Mouse (Mus musculus) kidney, adult 18-20 months (tissue): ENCODE data around the gene Stag3.
A peak's percentile ranks its signal among the peaks of the same experiment; 100 is the strongest.

ENCODE experiments used
- DNase-seq: peaks from one replicate; pipeline ENCODE4 v3.0.0; 2021

Gene Stag3

DNA sequence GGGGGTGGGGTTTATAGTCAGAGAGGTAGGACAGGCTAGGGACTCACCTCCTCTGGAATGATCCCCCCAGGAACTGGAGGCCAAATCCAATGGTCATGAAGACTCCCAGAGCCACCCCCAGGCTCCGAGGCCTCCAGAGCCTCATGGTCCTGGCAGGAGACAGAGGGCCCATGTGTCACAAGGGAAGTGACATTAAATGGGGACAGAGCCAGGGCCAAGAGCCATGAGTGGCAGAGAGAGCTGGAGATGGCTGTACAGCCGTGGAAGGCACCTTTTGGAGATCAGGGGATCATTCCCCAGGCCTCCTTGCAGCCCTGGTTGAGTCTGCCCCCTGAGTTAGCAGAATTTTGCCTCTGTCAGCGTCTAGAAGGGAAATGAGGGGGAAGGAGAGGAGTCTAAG is 8.8 kb upstream of the Stag3 start:
- no peak for DNase-seq

DNA sequence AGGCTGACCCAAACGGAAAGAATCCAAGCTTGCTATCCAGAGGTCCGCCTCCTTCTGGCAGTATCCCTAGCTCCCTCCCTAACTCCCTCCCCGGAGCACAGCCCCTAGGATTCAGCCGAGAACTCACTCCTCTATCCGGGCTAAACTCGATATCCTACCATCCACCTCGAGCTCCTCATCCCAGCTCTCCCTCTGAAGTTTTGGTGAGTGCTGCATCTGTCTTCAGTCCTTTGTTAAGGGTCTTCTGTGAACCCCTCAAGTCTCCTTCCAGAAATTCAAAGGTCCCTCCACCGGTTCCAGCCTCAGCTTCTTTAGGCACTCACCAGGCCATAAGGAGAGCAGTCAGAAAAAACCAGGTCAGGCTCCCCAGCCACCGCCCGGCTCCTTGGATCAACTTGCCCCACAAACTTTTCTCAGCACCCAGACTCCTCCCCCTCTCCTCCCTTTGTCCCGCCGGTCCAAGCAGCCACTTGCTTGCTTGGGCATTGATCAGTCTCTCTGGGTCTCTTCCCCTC is 7.6 kb upstream of the Stag3 start, which contains the start of gene Gal3st4:
TSS of gene Gal3st4 (minus strand) at position 432 of the 515 bp plus-strand sequence.
- no peak for DNase-seq

DNA sequence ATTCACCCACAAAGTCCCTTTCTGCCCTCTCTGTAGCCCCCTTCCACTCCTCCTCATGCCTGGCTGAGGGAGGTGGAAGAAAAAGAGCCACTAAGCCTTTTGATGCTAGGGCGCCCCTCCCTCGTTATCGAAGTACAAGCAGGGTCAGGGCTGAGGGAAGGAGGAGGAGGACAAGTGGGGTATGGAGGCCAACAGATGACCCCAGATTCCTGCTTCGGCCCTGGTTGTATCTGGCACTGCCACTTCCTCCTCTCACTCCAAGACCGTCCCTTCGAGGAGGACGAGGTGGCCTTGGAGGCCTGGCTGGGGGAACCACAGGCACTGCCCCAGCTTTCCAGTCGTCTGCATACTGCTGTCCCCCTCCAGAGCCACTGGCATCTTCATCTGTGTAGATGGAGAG is 5.9 kb upstream of the Stag3 start:
- no peak for DNase-seq

DNA sequence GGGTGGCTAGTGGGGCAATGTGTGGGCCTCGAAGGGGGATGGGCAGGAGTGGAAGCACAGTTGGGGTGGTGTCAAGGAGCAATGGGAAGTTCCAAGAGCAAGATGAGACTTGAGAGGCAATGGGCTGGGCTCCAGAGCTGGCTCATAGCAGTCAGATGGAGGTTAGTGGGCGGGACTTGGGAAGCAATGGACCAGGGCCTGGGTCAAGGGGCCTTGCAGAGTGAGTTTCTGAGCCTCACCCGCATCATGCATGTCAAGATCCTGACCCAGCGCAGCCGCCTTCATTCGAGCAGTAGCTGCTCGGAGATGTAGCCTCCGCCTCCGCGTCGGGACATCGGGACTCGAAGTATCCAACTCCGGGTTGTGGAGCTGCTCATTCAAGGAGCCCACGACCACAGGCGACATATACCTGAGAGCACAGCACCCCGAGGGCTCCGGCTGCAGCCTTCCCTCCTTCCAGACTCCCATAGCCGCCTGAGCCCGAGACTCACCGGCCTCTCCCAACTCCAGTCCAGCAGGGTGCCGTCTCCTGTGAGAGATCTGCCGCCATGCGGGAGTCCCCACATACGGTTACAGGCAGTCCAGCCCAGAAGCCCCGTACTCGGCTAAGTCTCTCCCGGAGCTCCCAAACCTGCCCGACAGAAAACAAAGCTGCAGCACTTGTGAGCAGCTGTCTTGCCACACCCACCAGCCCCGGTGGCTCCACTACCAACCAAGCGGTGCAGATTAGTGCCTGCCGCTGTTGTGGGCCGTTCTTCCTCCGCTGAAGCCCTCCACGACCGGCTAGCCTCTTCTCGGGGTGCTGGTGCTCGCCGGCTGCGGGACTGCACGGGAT is 4.6 kb upstream of the Stag3 start:
- peak; percentile 27 for DNase-seq

DNA sequence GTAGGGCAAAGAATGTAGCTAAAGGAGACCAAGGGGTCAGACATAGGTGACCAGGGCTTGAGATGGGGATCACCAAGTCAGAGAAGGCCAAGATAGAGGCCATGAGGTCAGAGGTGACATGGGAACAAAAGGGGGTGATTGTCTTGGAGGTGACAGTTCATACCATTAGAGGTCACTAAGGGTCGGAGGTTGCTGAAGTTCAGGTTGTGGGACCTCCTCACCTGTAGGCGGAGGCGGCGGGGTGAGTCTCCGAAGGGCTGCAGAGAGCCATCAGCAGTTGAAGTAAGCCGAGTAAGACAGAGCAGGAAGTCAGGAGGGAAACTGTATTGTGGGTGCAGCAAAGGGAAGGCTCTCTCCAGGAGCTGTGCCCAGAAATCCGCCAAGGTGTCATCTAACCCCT is 2.0 kb upstream of the Stag3 start:
- DNase-seq = no peak

DNA sequence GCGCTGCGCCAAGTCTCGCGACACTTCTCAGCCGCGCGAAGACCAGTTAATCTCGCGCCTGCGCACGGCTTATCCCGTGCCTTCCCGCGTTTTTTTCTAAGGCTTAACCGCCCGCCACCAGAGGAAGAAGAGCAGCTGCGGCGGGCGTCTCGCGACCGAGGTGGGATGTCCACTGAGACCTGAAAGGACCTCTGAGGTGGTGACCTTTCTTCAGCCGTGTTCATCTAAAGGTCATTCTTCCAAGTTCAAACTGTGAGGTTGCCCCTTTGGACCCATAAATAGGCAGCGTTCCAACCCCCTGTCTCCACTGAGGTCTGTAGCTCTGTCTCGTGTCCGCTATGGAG is 357 bp downstream of the Stag3 start:
- no peak for DNase-seq

DNA sequence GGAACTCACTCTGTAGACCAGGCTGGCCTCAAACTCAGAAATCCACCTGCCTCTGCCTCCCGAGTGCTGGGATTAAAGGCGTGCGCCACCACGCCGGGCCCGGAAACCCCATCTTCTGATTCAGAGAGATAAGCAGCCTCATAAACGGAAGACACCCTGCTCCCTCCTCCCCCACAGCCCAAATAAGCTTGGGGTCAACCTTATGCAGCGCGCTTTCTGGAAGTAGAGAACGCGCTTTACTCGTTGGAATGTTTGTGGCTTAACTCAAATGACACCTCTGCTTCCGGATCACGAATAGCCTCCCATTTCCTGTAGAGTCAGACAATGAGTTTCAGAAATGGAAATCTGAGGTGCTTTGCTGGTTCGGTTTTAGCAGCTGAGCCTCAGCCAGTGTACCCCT is 789 bp downstream of the Stag3 start:
- no peak for DNase-seq

DNA sequence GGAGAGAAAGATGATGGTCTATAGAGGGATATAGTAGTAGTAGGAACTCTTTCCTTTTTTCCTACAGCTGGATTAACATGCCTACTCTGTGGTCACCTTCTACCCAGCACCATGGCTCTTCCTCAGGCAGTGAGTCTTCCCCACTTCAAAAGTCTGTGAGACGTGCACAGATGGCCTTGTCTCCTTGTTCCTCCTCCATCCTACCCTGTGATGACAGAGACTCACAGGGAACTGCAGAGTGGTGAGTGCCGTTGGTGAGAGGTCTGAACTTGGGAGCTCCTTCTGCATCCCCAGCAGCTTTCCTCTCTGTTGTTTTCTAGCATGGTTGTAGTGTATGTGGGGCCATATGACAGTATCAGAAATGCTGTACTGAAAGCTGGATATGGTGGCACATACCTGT is 1.8 kb downstream of the Stag3 start:
- DNase-seq = no peak

DNA sequence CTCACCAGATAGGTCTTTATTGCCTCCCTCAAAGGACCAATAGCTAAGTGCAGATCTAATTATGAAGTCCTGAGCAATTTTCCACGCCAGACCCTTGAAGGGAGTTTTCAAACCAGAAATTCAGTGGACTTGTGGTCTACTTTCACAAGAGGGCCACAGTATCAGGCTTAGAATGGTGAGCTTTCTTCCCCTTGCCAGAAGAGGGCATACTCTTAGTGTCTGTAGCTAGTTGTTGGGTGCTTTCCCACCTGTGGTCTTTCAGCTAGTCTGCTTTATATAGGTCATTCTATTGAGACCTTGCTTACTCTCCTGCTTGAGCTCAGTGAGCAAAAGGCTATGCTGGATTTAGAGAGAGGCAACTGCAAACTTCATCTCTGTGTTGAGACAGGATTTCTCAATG is 3.5 kb downstream of the Stag3 start:
- DNase-seq = no peak

DNA sequence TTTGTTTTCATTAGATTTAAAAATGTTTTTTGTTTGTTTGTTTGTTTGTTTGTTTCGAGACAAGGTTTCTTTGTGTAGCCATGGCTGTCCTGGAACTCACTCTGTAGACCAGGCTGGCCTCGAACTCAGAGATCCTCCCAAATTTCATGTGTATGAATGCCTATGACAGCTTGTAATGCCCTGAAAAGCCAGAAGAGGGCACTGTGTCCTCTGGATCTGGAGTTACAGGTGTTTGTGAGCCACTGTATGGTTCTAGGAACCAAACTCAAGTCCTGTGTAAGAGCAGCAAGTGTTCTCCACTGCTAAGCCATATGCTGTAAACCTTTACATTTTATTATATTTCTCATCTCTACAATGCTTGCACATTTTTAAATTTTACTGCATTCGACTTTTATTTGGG is 7.8 kb downstream of the Stag3 start:
- no peak for DNase-seq

DNA sequence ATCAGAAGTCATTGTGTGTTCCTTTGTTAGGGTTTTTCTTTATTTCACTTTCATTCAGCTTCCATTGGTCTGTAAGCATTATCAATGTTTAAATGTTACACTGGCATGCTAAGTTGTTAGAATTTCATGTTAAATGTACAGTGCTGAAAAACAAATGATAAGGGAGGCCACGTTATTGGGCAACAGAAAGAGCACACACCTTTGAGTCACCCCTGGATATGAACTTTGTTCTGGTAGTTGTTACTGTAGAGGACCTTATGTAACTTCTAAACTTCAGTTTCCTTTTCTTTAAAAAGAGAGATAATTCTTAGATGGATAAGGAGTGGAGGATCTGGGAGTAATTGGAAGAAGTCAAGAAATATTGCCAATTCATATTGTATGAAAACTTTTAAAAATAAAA is 11.6 kb downstream of the Stag3 start:
- no peak for DNase-seq

DNA sequence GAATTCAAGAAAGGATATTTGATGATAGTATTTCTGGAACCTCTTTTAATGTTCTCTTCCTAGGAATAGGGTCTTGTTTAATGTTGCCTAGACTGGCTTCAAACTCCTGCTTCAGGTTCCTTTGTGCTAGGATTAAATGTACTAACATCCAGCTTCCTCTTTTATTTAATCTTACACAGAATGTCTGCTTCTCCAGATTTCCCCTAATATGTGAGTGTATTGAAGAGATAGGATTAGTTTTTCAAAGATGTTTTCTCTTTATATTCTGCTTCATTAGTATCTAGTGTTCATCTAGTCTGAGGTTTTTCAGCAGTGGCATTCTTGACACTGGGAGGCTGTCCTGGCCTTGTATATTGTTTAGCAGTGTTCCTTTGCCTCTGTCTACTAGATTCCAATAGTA is 14.1 kb downstream of the Stag3 start:
- DNase-seq = no peak

DNA sequence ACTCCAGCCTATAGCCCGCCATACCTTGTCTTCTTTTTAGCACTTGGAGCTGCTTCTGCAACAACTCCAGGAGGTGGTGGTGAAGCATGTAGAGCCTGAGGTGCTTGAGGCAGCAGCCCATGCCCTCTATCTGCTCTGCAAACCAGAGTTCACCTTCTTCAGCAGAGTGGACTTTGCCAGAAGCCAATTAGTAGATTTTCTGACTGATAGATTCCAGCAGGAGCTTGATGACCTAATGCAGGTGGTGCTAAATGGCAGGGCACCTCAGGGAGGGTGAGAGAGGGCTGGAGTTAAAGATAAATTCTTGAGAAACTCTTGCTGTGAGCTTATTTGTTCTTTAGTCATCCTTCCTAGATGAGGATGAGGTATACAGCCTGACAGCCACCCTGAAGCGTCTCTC is 19.6 kb downstream of the Stag3 start:
- no peak for DNase-seq

DNA sequence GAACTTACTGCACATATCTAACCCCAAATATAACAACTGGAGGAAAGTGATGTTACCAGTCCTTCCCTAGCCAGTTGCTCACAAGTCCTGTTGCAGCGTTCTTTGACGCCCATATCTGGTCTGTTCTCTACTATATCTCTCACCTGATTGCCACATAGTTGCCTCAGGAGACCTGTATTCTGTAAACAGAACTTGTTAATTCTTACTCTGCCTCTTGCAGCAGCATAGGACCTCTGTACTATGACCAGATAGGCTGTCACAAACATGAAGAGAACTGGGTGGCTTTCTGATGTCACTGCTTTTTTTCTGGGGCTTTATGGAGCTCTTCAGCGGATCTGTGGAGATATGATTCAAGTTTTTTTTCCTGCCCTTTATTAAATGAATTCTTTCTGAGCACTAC is 32.8 kb downstream of the Stag3 start:
- DNase-seq = no peak

DNA sequence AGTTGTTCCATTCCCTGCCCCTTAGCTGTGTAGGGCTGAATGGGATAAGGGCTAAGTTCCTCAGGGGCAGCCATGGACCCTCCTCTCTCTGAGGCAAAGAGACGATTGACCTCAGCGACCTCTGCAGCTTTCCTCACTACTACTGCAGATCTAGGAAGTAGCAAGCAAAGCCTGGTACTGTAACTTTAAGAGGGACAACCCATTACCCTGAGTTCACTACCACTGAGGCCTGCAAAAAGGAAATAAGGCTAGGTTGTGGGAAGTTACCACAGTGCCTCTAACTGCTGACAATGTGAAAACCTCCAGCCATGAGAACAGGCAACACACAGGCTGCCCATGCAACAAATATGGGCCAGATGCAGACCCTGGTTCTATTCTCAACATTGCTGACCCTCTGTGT is 61.6 kb downstream of the Stag3 start, which contains the start of gene Pvrig:
TSS of gene Pvrig (plus strand) at position 301 of the 400 bp plus-strand sequence.
- DNase-seq = no peak

DNA sequence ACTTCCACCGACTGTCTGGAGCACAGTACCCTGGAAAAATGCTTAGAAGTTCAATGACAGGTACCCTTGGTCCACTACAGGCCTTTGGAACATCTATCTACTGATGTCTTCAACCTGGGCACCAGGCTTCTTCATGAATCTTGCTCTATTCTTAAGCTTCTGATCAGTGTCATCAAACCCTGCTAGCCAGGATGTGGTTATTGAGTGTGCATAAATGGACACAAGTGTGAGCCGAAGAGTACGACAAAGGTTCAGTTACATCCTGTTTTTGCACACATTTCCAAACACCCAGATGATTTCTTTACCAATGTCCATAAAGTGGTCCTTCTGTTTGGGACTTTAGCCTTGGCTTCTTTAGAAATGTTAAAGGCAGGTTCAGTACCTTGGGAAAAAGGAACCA is 63.2 kb downstream of the Stag3 start:
- DNase-seq = no peak
